Mouse (Mus musculus): ENCODE measurements at regions not wholly inside any gene's neighbourhood (a gene's known extent, or its start where the extent isn't known, plus 50 kb on each side); places are given as distances from the start of the nearest gene placed in this dataset.
"Not testable (repeated sequence)": the region's sequence is repeated elsewhere in the genome, so short reads cannot be mapped to it uniquely, and the experiment has no call there.

DNA sequence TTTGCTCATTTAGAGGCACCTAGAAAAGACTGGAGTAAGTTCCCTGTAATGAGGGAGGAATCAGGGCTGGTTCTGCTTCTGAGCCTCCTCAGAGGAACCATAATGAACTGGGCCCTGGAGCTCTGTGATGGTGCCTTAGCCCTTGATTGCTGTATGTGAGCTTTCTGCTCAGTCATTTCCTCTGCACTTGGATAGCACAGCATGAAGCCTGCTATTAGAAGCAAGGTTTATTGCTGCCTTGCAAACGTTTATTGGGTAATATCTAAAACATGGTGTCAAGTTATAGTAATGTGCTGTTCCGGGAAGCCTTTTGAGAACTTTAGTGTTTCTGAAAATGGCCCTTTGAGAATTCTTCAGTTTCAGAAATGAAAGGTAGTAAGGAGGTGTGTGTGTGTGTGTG, 201.5 kb downstream of the Lyplal1 start:
- intact Hi-C loops (cut with DNase I): no loop called here
- DNase-seq: no peak

DNA sequence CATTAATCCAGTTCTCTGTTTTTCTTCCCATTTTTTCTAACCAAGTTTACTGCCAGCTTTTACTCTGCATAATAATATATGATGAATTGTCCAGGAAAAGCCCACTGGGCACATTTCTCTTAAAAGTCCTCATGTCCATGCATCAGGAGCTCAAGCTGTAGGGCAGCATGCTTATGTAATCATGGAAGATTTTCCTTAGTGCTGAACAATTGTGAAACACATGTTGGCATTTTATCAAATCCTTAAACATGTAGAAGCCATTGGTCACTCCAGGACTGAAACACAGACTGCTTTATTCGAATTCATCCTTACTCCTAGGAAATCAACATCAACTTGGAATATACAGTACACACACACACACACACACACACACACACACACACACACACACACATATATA, 198.4 kb downstream of the Lyplal1 start:
- intact Hi-C loops (cut with DNase I): no loop called here
- DNase-seq: no peak

DNA sequence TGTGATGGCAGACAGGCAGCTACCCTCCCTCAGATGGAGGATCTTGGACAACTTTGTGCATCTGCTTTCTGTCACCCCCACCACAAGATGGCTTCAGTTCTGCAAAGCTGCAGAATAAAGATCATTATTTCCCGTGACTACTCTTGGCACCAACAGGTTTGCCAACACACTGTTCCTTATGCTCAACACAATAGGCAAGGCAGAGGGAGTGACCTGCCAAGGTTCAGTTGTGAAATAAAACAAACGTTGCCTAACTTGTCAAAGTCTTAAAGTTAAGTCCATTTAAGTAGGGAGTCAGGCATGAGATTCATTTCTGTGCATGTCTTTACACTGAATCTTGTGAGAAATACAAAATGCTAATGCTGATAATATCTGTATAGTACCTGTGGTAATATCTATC, 193.4 kb downstream of the Lyplal1 start:
- DNase-seq: no peak
- intact Hi-C loops (cut with DNase I): no loop called here

DNA sequence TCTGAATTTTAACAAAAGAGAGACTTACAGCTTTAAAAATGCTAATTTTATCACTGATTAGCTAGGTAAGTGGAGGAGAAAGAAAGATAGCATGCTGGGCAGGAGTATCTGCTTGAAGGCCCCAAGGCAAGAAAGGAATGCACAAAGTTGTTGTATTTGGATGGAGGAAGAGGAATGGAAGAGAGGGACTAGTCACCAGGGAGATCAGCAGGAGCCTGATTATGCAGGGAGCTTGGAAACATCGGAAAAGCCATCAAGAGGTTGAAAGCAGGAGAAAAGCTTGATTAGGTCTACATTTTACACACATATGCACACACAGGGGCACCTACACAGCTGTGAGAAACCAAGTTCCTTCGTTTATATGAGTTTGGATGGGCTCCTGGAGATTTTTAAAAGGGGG, 188.1 kb downstream of the Lyplal1 start:
- intact Hi-C loops (cut with DNase I): no loop called here
- no peak for DNase-seq

DNA sequence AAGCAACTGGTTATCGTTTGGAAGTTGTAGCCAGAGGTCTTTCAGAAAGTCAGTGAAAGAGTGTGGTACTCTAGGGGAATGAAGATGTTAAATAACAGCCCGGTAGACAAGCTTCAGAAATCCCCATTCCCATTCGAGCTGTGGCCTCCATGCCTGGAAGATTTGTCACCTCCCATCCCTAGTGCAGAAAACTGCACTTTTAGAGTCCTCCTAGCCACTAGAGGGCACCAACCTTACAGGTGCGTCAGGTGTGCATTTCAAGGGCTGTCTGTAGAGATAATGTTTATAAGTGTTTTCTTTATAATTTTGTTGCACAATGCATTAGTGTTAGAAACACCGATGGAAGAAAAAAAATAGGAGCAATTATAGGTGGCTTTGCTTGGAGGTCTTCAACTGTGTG, 187.3 kb downstream of the Lyplal1 start:
- DNase-seq: no peak
- intact Hi-C loops (cut with DNase I): no loop called here

DNA sequence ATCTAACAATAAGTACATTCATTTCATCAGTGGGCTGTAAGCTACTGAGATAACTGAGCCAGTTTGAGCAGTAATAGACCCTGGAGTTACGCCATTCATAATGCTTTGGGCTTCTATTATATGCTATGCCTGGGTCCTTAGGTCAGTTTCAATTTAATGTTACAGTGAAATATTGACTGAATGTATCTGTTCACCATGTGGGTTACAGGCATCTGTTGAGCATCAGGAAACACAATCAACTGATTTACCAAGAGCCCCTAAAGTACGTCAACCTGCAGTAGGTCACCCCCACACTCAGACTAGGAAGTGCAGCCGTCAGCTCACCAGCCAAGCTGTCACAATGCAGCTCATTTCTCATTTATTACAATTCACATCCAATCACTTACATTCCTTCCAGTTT, 183.5 kb downstream of the Lyplal1 start:
- intact Hi-C loops (cut with DNase I): no loop called here
- no peak for DNase-seq

DNA sequence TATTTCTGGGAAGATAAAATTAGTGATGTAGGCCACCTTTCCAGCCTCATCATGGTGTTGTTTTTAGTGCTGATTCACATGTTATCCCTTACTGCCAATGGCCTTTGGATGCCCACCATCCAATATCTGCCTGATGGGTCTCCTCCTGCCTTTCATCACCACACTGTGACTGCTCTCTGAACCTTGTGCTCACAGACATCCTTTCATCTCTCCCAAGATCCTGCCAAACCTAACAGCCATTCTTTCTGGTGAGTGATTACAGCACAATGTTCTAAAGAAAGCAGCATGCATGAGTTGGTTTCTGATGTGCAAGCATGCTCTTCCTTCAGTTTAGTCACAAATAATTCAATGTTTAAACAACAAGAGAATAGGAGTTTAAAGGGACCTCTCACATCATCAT, 180.1 kb downstream of the Lyplal1 start:
- intact Hi-C loops (cut with DNase I): no loop called here
- no peak for DNase-seq

DNA sequence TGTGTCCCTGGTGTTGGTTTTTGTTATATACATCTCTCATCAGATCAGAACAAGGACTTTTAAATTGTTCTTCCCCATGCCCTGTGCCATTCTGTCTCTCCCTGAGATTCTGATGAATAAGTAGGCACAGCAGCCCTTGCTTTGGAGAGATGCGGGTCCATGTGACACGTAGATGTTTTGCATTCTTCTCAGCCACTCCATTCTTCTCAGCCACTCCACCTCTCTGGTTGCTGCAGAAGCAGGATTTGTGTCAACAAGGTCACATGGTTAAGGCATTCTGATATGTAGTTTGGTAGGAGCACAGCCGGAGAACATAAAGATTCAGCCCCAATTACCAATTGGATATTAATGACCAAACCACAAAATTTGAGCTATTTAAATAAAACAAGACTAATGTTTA, 177.2 kb downstream of the Lyplal1 start:
- DNase-seq: no peak
- intact Hi-C loops (cut with DNase I): no loop called here

DNA sequence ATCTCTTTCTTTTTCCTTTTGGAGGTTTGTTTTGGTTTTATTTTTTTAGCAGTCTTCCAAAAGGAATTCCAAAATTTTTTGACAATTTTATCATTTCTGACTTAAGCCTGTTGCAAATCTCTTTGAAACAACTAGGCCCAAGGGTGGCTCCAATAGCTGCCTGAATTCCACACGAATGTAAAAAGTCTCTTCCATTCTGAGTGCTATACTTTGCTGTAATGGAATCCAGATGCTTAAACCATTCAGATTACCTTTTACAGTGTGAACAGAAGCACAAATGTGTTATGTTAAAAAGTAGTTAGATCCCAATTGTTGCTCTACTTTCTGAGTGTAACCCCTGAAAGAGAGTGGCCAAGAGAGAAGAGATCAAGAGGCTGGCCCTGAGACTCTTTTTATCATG, 176.6 kb downstream of the Lyplal1 start:
- intact Hi-C loops (cut with DNase I): no loop called here
- no peak for DNase-seq

DNA sequence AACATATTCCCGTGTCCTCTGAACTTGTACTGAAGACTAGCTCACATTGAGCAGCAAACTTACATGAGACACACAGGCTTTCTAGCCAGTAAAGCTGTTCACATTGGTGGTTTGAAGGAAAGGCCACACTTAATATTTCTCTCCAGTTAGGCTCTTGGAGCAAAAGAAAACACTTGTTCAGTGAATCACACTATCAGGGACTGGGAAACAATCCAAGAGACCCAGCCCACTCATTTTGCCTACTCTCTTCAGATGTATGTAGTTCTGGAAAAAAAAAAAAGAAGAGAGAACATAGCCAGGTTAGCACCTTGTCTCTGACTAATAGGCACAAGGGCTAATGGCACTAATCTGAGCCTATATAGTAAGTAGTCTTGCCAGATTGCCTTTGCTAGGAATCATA, 165.9 kb downstream of the Lyplal1 start:
- DNase-seq: no peak
- intact Hi-C loops (cut with DNase I): no loop called here

DNA sequence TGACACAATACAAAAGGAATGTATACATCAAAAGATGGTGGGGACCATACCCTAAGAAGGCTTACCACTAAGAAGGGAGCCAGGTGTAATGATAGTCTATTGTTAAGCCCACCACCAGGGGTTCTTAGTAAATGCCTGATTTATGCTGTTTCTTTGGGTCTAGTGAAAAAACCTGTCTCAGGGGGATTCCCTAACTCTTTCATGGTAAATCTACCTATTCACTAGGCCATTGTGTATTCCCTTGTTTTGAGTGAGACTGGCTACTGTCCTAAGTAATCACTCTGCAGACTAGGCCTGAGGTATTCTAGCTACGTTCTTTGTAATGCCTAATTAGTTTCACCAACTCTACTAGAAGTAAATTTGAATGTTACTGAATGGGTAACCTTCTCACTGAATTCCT, 161.3 kb downstream of the Lyplal1 start:
- DNase-seq; intact Hi-C loops (cut with DNase I): not testable (repeated sequence)

DNA sequence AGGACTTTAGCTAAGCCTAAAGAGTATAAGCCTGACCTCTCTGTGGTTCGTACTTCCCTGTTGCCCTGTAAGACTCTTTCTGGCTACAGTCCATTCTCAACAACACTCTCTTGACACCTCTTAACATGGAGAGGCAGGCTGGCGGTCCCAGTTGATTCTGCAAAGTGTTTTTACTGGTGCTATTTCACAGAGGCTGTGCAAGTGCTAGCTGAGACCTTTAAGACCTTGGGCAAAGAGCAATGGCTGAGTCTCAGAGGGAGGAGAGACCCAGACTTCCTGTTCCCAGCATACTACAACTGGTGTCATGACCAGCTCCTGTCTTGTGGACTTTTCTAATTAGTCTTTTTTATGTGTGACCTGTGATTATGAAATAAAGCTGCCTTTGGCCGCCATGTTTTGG, 159.6 kb downstream of the Lyplal1 start:
- intact Hi-C loops (cut with DNase I): no loop called here
- DNase-seq: no peak

DNA sequence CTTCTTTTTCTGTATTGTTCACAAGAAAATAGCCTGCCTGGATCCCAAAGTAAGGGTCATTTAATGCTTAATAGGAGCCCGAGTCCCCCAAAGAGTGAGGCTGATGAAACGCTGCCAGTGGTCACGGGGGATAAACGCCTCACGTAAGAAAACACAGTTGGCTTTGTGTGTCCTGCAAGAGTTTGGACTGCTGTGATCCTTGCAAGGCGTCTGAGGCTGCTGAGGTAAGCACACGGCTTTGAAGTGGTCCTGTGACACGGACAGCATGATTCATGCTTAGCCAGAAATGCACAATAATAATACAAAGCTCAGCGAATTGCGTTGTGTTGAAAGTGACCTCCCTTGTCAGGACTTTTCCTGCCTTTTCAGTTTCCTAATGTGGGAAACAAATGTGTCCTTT, 158.8 kb downstream of the Lyplal1 start:
- no peak for DNase-seq
- intact Hi-C loops (cut with DNase I): no loop called here

DNA sequence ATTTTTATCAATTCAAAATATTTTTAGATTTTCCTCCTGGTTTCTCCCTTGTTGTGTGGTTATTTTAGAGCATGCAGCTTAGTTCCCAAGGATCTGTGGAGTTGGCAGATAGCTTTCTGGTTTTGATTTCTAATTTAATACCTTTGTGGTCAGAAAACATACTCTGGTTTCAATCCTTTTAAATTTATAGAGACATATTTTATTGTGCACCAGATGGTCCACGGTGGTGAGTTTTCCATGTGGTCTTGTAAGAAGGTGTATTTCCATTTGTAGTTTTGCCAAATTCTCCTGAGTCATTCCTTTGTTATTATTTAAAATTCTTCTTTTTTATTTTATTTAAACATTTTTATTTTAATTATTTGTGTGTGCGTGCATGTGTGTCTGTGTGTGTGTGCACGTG, 154.5 kb downstream of the Lyplal1 start:
- no peak for DNase-seq
- intact Hi-C loops (cut with DNase I): no loop called here

DNA sequence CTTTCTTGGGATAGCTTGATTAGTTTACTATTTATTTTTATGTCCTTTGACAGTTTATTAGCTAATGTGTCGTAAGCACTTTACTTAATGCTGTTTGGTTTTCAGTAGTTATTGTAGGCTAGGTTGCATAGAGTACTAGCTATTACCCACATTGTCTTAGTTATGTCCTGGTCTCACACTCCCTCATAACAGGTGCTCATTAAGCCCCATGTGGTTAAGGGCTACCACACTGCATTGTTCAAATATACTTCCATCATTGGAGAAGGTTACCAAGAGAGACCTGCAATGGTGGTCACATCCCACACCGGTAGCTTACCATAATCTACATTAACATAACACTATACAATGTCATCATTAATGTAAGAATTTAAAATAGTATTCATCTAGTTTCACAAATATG, 153.3 kb downstream of the Lyplal1 start:
- DNase-seq: no peak
- intact Hi-C loops (cut with DNase I): no loop called here

DNA sequence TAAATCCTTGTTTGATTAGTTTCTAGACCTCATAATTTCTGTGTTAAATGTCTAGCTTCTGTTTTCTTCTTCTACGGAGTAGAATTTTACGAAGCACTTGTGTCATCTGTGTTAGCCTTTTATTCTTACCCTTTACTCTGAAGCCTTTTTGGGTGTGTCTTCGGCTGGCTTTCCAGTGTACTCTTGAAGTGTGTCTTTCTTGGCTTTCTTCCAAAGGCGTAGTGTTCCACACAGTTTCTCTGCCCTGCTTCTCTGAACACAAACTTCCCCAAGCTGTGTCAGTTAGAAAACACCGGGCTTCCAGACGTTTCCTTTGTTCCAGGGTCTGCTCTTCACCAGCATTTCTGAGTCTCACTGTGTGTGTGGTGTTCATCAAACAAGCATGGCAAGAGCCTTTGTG, 152.7 kb downstream of the Lyplal1 start:
- no peak for DNase-seq
- intact Hi-C loops (cut with DNase I): no loop called here

DNA sequence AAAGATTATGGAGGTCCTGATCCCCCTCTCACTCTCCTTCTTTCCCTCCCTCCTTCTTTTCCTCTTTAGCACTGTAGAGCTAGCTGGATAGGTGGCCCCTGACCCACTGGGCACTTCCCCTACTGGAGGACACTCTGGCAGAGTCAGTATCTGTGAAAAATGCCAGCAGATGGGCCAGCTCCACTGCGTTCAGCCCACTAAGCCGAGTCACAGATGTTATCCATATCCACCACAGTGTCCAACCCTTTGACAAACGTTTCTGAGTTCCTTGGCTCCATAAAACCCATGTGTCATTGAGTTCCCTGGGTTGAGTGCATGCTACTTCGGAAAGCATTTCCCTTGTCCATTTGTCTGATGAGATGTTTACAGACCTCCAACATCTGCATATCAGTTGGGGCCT, 149.9 kb downstream of the Lyplal1 start:
- DNase-seq: no peak

DNA sequence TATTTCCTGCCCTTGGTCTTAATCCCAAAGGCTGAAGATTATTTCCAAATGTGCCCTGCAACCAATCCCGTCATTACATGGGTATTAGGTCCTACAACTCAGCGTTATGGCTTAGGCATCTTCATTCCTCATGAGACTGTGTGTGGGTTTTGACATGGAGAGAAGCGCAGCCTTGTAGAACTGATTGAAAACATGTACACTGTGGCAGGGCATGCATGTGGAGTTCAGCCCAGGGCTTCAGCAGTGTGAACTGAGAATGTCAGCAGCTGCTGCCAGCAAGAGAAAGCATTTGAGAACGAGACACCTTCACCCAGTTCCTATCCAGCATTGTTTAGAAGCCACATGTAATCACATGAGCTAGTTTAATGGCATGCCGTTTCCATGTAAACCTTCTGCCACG, 149.3 kb downstream of the Lyplal1 start:
- no peak for DNase-seq
- intact Hi-C loops (cut with DNase I): no loop called here

More for the DNA sequence above, 149.9 kb downstream of the Lyplal1 start:
- intact Hi-C loops (cut with DNase I): no loop called here

DNA sequence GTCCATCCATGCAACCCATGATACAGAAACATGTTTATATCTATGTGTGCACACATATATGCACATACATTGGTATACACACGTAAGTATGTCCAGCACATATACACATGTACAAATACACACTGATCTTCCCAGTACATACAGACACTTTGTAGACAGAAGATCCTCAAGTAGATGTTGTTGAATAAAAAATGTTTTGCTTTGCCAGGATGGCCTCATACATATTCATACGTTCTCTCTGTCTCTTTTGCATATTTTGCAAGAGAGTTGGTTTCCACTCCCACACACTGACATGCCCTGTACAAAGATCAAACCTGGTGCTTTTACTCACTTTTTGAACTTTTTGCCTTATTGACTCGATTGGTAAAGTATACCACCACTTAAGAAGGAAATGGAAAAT, 148.5 kb downstream of the Lyplal1 start:
- intact Hi-C loops (cut with DNase I): no loop called here
- no peak for DNase-seq

DNA sequence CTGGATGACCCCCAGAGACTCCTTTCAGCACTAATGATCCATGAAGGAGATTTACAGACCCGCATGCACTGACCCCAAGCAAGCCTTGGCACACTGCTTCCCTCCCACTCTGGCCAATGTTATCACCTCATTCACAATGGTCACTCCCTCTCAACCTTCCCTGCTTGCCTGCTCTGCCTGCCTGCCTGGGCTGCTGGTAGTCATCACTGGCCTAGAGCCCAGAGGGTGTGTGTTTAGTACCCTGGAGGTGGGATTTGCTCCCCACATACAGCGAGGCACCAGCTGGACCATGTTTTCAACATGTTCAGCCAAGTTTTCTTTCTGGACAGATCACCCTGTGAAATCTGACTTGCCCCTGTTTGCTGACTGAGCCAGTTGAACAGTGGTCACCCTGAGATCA, 147.9 kb downstream of the Lyplal1 start:
- DNase-seq: peak; percentile 7 to 9
- intact Hi-C loops (cut with DNase I): no loop called here

DNA sequence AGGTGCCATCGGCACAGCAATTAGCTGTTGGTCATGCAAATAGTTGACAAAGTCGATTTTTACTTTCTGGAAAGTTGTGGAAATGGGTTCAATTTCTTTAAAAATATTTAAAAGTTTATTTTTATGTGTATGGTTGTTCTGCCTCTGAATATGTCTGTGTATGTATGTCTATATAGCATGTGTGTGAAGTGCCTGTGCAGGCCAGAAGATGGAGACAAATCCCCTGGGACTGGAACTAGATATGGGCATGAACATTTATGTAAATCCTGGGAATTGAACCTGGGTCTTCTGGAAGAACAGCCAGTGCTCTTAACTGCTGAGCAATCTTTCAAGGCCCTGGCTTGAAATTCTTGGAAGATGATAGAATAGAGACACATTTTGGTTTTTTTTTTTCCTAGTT, 140.0 kb downstream of the Lyplal1 start:
- intact Hi-C loops (cut with DNase I): no loop called here
- no peak for DNase-seq

DNA sequence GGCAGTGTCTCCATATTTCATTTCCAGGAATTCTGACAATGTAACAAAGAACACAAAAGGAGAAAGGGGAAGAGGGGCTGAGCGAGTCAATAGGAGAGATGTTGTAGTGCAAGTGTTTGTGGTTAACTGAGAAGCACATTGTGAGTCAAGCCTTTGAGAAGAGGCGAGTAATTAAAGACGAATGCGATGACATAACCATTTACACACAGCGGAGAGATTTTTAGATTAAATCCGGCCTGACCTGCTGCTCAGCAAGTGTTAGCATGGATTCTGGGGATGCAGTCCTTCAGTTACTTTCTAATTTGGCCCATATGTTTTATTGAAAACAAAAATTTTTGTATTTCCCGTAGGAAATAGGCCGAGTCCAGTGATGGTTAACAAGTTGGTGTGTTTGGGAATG, 127.7 kb downstream of the Lyplal1 start:
- DNase-seq: no peak
- intact Hi-C loops (cut with DNase I): no loop called here

DNA sequence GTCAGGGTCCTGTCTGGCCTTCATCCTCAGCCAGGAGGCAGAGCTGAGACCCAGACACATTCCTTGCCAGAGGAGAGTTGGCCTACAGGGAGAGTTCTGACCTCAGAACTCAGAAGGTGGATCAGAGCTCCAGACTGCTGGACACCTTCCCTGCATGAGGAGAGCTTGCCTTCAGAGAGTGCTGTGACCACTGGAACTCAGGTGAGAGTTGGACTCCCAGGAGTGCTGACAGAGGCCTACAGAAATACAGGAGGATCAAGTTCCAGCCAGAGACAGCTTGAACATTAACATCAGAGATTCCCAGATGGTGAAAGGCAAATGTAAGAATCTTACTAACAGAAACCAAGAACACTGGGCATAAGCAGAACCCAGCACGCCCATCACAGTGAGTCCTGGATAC, 117.0 kb downstream of the Lyplal1 start:
- intact Hi-C loops (cut with DNase I); DNase-seq: not testable (repeated sequence)

DNA sequence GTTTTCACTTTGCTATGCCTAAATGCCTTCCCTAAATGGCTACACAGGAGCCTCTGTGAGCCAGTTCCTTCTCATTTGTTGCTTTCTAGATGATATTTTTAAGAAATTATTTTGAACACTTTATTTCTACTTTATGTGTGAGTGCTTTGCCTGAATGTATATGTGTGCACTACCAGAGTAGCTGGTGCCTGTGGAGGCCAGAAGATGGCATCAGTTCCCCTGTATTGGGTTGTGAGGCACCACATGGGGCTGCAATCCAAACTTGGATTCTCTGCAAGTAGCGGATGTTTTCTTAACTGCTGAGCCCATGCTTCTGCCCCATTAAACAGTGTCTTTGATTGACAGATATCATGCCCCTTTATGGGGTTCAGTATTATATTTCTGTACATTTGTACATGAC, 103.7 kb downstream of the Lyplal1 start:
- no peak for DNase-seq
- intact Hi-C loops (cut with DNase I): no loop called here
